Mouse (Mus musculus) heart, embryonic 14.5 days (tissue): ENCODE results near the gene Dot1l. TPM values are rescaled to one million over a fixed set of nuclear protein-coding genes. Genes with fewer than 3 reads are reported as not detected.

Experiments used
- ATAC-seq: fragments of 200-750 bp; cut with Nextera tagmentation; 2 replicates; pipeline ENCODE4 v1.8.0; 2017; ENCODE audit warnings: low read depth, moderate TSS enrichment; ENCODE audit not compliant: insufficient number of reproducible peaks, insufficient read depth, low FRiP score
- H3K27ac ChIP-seq, 2 experiments: fragments of 200-500 bp in 1 of 2; fragments of 300-500 bp in 1 of 2; sonication (generic) in 1 of 2; replicated peaks in 1 of 2; 2 replicates each; pipeline ENCODE4 v1.5.1; 2012 to 2014; ENCODE audit warnings: low read depth in 2 of 2, low read length in 2 of 2, control low read depth in 1 of 2, mild to moderate bottlenecking in 1 of 2, mixed read lengths in 1 of 2; ENCODE audit not compliant: control insufficient read depth in 1 of 2, insufficient read depth in 1 of 2
- H3K27me3 ChIP-seq: fragments of 300-500 bp; sonication (generic); 2 replicates; pipeline ENCODE4 v1.6.1; 2014; ENCODE audit warnings: mild to moderate bottlenecking, low read length, control low read depth; ENCODE audit not compliant: control insufficient read depth, insufficient read depth
- H3K36me3 ChIP-seq: fragments of 300-500 bp; sonication (generic); 2 replicates; pipeline ENCODE4 v1.6.1; 2014; ENCODE audit warnings: mild to moderate bottlenecking, control low read depth, low read length, mixed read lengths; ENCODE audit not compliant: control insufficient read depth, insufficient read depth
- H3K4me1 ChIP-seq, 2 experiments: fragments of 200-500 bp in 1 of 2; fragments of 300-500 bp in 1 of 2; sonication (generic) in 1 of 2; 2 replicates each; pipeline ENCODE4 v1.6.1; 2012 to 2014; ENCODE audit warnings: low read length in 2 of 2, control low read depth in 1 of 2, mixed read lengths in 1 of 2; ENCODE audit not compliant: control insufficient read depth in 2 of 2, insufficient read depth in 2 of 2
- H3K4me2 ChIP-seq: fragments of 300-500 bp; sonication (generic); 2 replicates; pipeline ENCODE4 v1.6.1; 2014; ENCODE audit warnings: mild to moderate bottlenecking, low read length
- H3K4me3 ChIP-seq, 2 experiments: fragments of 200-500 bp in 1 of 2; fragments of 300-500 bp in 1 of 2; sonication (generic) in 1 of 2; 2 replicates each; pipeline ENCODE4 v1.5.1; 2012 to 2014; ENCODE audit warnings: low read length in 2 of 2, mild to moderate bottlenecking in 2 of 2, control low read depth in 1 of 2, low read depth in 1 of 2, moderate library complexity in 1 of 2; ENCODE audit not compliant: control insufficient read depth in 1 of 2, insufficient read depth in 1 of 2
- H3K9ac ChIP-seq: fragments of 300-500 bp; sonication (generic); 2 replicates; pipeline ENCODE4 v1.6.1; 2014; ENCODE audit warnings: mild to moderate bottlenecking, low read length
- H3K9me3 ChIP-seq: fragments of 300-500 bp; sonication (generic); 2 replicates; pipeline ENCODE4 v1.6.1; 2016; ENCODE audit warnings: low read length, control low read depth; ENCODE audit not compliant: control insufficient read depth
- WGBS: fragments of 180-500 bp; shearing (Covaris S2); extraction: QIAGEN DNeasy Blood & Tissue Kit; methylation state at CpG from one replicate; pipeline ENCODE4 v1.1.7; 2014; 5-methylcytosine and 5-hydroxymethylcytosine counted together
- polyA plus RNA-seq: library from polyadenylated mRNA; unstranded; fragments of >200 nt; fragmentation: Nextera tagmentation; extraction: Ambion mirVana; gene quantifications from 2 replicates; pipeline ENCODE4 v1.2.1, GENCODE M21; 2014

Dot1l gene
- polyA plus RNA-seq, 1 experiment from 2014 or later, result 26.5 TPM

GRCm38 (mm10) chr10:80807057-80807627 is 52.1 kb downstream of the Dot1l start:
- Histone ChIP-seq H3K9ac (peak overlapping the region; percentile 78), H3K9me3 (no peaks in the 10 kb centered on the region), H3K36me3 (peaks cover 33% of the 10 kb centered on the region), H3K4me2 (peak overlapping the region; percentile 77), H3K4me3 (peak overlapping the region; percentile 48 to 51), H3K4me1 (peaks cover 36 to 53% of the 10 kb centered on the region in 2 experiments), H3K27me3 (no peaks in the 10 kb centered on the region), H3K27ac (peak overlapping the region; percentile 57 to 68)
- peak; percentile 49 for ATAC-seq
- WGBS, result under 1% methylated on average over 58 of the region's 58 CpGs

- 19% methylated on average over 40 of the region's 40 CpGs for WGBS
- peaks cover 43 to 56% of the 10 kb centered on the region in 2 experiments for H3K4me1 ChIP-seq
- peak overlapping the region; percentile 10 to 21 for H3K4me3 ChIP-seq
- peak overlapping the region; percentile 77 for H3K4me2 ChIP-seq
- no peaks in the 10 kb centered on the region for H3K9me3 ChIP-seq
- H3K9ac ChIP-seq, result peak overlapping the region; percentile 78
- peak overlapping the region in 1 of 2 experiments; percentile 57; a peak in 1 of 4 replicates for H3K27ac ChIP-seq
- ATAC-seq, result no peak
- H3K27me3 ChIP-seq, result no peaks in the 10 kb centered on the region
- peaks cover 21% of the 10 kb centered on the region for H3K36me3 ChIP-seq
Measured at GRCm38 (mm10) chr10:80808099-80808984, 53.3 kb downstream of the Dot1l start.

GRCm38 (mm10) chr10:80808985-80809632 is 54.1 kb downstream of the Dot1l start:
- Histone ChIP-seq H3K4me1 (peaks cover 43 to 56% of the 10 kb centered on the region in 2 experiments), H3K9me3 (no peaks in the 10 kb centered on the region), H3K36me3 (peaks cover 13% of the 10 kb centered on the region), H3K4me2 (peak overlapping the region; percentile 77), H3K27me3 (no peaks in the 10 kb centered on the region), H3K9ac (peak overlapping the region; percentile 78), H3K4me3 (peak overlapping the region; percentile 10 to 21), H3K27ac (peak overlapping the region in 1 of 2 experiments; percentile 7; a peak in 1 of 4 replicates)
- ATAC-seq, result no peak
- WGBS, result 8% methylated on average over 18 of the region's 18 CpGs

- ATAC-seq, result no peak
- Histone ChIP-seq H3K9me3 (no peaks in the 10 kb centered on the region), H3K9ac (peak overlapping the region; percentile 42), H3K27me3 (no peaks in the 10 kb centered on the region), H3K4me1 (peaks cover 40 to 48% of the 10 kb centered on the region in 2 experiments), H3K4me3 (peak overlapping the region; percentile 14 to 25; a peak in 3 of 4 replicates), H3K4me2 (peak overlapping the region; percentile 57), H3K36me3 (peaks cover 4% of the 10 kb centered on the region), H3K27ac (peak overlapping the region in 1 of 2 experiments; percentile 45; a peak in 2 of 4 replicates)
- 5% methylated on average over 12 of the region's 20 CpGs for WGBS
Measured at GRCm38 (mm10) chr10:80810084-80810483, 55.1 kb downstream of the Dot1l start.

- no peak overlapping the region for H3K9ac ChIP-seq
Measured at GRCm38 (mm10) chr10:80812391-80813041, 57.5 kb downstream of the Dot1l start.

GRCm38 (mm10) chr10:80813366-80813765 is 58.4 kb downstream of the Dot1l start, which contains the start of gene Jsrp1:
TSS of gene Jsrp1 (minus strand) at chr10:80813498.
- H3K4me1 ChIP-seq, result peaks cover 23 to 25% of the 10 kb centered on the region in 2 experiments
- H3K27me3 ChIP-seq, result no peaks in the 10 kb centered on the region
- H3K9ac ChIP-seq, result no peak within 1 kb of the TSS
- no peak within 1 kb of the TSS for H3K4me2 ChIP-seq
- ATAC-seq, result no peak
- no peaks in the 10 kb centered on the region for H3K36me3 ChIP-seq
- no peaks in the 10 kb centered on the region for H3K9me3 ChIP-seq
- no peak within 1 kb of the TSS for H3K4me3 ChIP-seq
- 74% methylated on average over 4 of the region's 4 CpGs for WGBS
- no peak within 1 kb of the TSS for H3K27ac ChIP-seq

More at GRCm38 (mm10) chr10:80812391-80813041, 57.5 kb downstream of the Dot1l start:
- WGBS, result 34% methylated on average over 5 of the region's 5 CpGs
- peaks cover 30 to 33% of the 10 kb centered on the region in 2 experiments for H3K4me1 ChIP-seq
- no peaks in the 10 kb centered on the region for H3K27me3 ChIP-seq
- H3K4me3 ChIP-seq, result no peak overlapping the region
- no peak overlapping the region for H3K27ac ChIP-seq
- no peaks in the 10 kb centered on the region for H3K36me3 ChIP-seq
- H3K9me3 ChIP-seq, result no peaks in the 10 kb centered on the region
- ATAC-seq, result no peak
- no peak overlapping the region for H3K4me2 ChIP-seq

- Histone ChIP-seq H3K27me3 (no peaks in the 10 kb centered on the region), H3K27ac (no peak overlapping the region), H3K36me3 (no peaks in the 10 kb centered on the region), H3K4me2 (no peak overlapping the region), H3K9ac (no peak overlapping the region), H3K4me1 (peaks cover 9 to 14% of the 10 kb centered on the region in 2 experiments), H3K4me3 (no peak overlapping the region), H3K9me3 (no peaks in the 10 kb centered on the region)
- 66% methylated on average over 7 of the region's 7 CpGs for WGBS
- no peak for ATAC-seq
Measured at GRCm38 (mm10) chr10:80814800-80815199, 59.8 kb downstream of the Dot1l start.
